Comparison of ENCODE assay signal across 18 mouse cellular contexts in genomic region chr9:78319499-78319898, GRCm38 (mm10). TPM values are rescaled to one million over a fixed set of nuclear protein-coding genes. Genes with fewer than 3 reads are reported as not detected.
DNase-seq lines count a peak whose midpoint lies in the region; ATAC-seq and TF ChIP-seq lines count a peak whose summit lies in the region.
"Had no signal": no experiment of that assay in that cellular context is flagged by ENCODE, and none has a peak within 500 bp of the region (broad histone marks: within the 10 kb centered on the region; RNA-seq: fewer than 3 reads in every experiment).

No protein-coding gene starts in this region.

- no peak for ATAC-seq in CD4-positive, CD25-positive, alpha-beta regulatory T cell, adult 4 months
- ATAC-seq in intestine, postnatal 0 days: no peak
- no peak for ATAC-seq in intestine, embryonic 15.5 days
- ATAC-seq: midbrain, embryonic 15.5 days had no signal

- H3K4me2 ChIP-seq in intestine, postnatal 0 days (replicated peaks; ENCODE audit: low read depth): no peak overlapping the region
- no peak overlapping the region for H3K4me2 ChIP-seq in intestine, embryonic 15.5 days (replicated peaks)
- H3K4me2 ChIP-seq: midbrain, embryonic 15.5 days had no signal

- DNase-seq in CD4-positive, CD25-positive, alpha-beta regulatory T cell, adult 2 months (ENCODE audit: low read depth, low spot score): peak; percentile 20
- DNase-seq in 3134 (ENCODE audit: extremely low read depth, insufficient read length, low spot score): peak; percentile 17
- peak; percentile 16 for DNase-seq in brain, adult 2 months (ENCODE audit: low read depth, low spot score)
- DNase-seq in right cerebral cortex, postnatal 4 days: no peak
- DNase-seq in left cerebral cortex, adult 8-10 months (ENCODE audit: low spot score in 2 of 2): no peak
- DNase-seq: adrenal gland, adult 2 months; cerebellum, adult 9-10 months; spleen, adult 18-20 months had no signal

- H3K27ac ChIP-seq in intestine, postnatal 0 days (ENCODE audit: low read depth, low read length): no peak overlapping the region
- H3K27ac ChIP-seq in intestine, embryonic 15.5 days: no peak overlapping the region
- H3K27ac ChIP-seq: midbrain, embryonic 15.5 days had no signal

- whole genome bisulfite sequencing in intestine, postnatal 0 days: 33% methylated on average over 1 of the region's 1 CpGs
- whole genome bisulfite sequencing in intestine, embryonic 15.5 days: 46% methylated on average over 1 of the region's 1 CpGs

- H3K4me1 ChIP-seq in intestine, postnatal 0 days (replicated peaks; ENCODE audit: control insufficient read depth, insufficient read depth, low read length): no peaks in the 10 kb centered on the region
- no peaks in the 10 kb centered on the region for H3K4me1 ChIP-seq in intestine, embryonic 15.5 days (replicated peaks)
- H3K4me1 ChIP-seq: midbrain, embryonic 15.5 days had no signal

- H3K4me3 ChIP-seq in intestine, postnatal 0 days (ENCODE audit: low read depth, low read length): no peak overlapping the region
- H3K4me3 ChIP-seq in intestine, embryonic 15.5 days (replicated peaks): no peak overlapping the region
- H3K4me3 ChIP-seq: erythroblast, embryonic 14.5 days; midbrain, embryonic 15.5 days had no signal

- no peak overlapping the region for H3K9ac ChIP-seq in intestine, postnatal 0 days (ENCODE audit: low read depth, low read length)
- no peak overlapping the region for H3K9ac ChIP-seq in intestine, embryonic 15.5 days
- H3K9ac ChIP-seq: midbrain, embryonic 15.5 days had no signal

- H3K27me3 ChIP-seq in intestine, postnatal 0 days (replicated peaks; ENCODE audit: control insufficient read depth, insufficient read depth, low read length): no peaks in the 10 kb centered on the region
- H3K27me3 ChIP-seq in intestine, embryonic 15.5 days (replicated peaks): no peaks in the 10 kb centered on the region
- H3K27me3 ChIP-seq: midbrain, embryonic 15.5 days had no signal

- no peaks in the 10 kb centered on the region for H3K9me3 ChIP-seq in intestine, postnatal 0 days (ENCODE audit: control insufficient read depth)
- no peaks in the 10 kb centered on the region for H3K9me3 ChIP-seq in intestine, embryonic 15.5 days
- H3K9me3 ChIP-seq: midbrain, embryonic 15.5 days had no signal

- peak; percentile 80 for TF ChIP-seq CTCF in intestine, postnatal 0 days (IDR thresholded peaks at IDR 0.05; ENCODE audit: low read depth)

- H3K36me3 ChIP-seq in intestine, postnatal 0 days (ENCODE audit: control insufficient read depth, insufficient read depth): no peaks in the 10 kb centered on the region
- H3K36me3 ChIP-seq in intestine, embryonic 15.5 days: no peaks in the 10 kb centered on the region
- H3K36me3 ChIP-seq: midbrain, embryonic 15.5 days had no signal

RNA-seq across cellular contexts. Expression of gene Omt2a, which starts 4.9 kb away (rescaled TPM):
- not detected for polyA plus RNA-seq in CD4-positive, CD25-positive, alpha-beta regulatory T cell, adult 4 months (2017; shearing (Covaris generic))
- polyA plus RNA-seq in intestine, postnatal 0 days (2015; fragmentation: Nextera tagmentation; extraction: Ambion mirVana): not detected in 2 replicates
- polyA plus RNA-seq in intestine, embryonic 15.5 days (2015; fragmentation: Nextera tagmentation; extraction: Ambion mirVana): not detected in 2 replicates
- not detected for total RNA-seq in left cerebral cortex, adult 8-10 months (2022)
- total RNA-seq: adrenal gland, adult 2 months; gastrocnemius, adult 18-20 months had no signal
- polyA plus RNA-seq: adrenal gland, adult 2 months; erythroblast, embryonic 14.5 days; heart, embryonic 16.5 days; kidney, embryonic 14.5 days; lung, embryonic 16.5 days; midbrain, embryonic 15.5 days; thymus, postnatal 0 days had no signal

RNA-seq across cellular contexts. Expression of gene Omt2b, which starts 7.9 kb away (rescaled TPM):
- not detected for polyA plus RNA-seq in CD4-positive, CD25-positive, alpha-beta regulatory T cell, adult 4 months (2017; shearing (Covaris generic))
- not detected in 2 replicates for polyA plus RNA-seq in intestine, postnatal 0 days (2015; fragmentation: Nextera tagmentation; extraction: Ambion mirVana)
- polyA plus RNA-seq in intestine, embryonic 15.5 days (2015; fragmentation: Nextera tagmentation; extraction: Ambion mirVana): not detected in 2 replicates
- not detected for total RNA-seq in left cerebral cortex, adult 8-10 months (2022)
- total RNA-seq: adrenal gland, adult 2 months; gastrocnemius, adult 18-20 months had no signal
- polyA plus RNA-seq: adrenal gland, adult 2 months; erythroblast, embryonic 14.5 days; heart, embryonic 16.5 days; kidney, embryonic 14.5 days; lung, embryonic 16.5 days; midbrain, embryonic 15.5 days had no signal

RNA-seq across cellular contexts. Expression of gene Gm10639, which starts 29.8 kb away (rescaled TPM):
- not detected for polyA plus RNA-seq in CD4-positive, CD25-positive, alpha-beta regulatory T cell, adult 4 months (2017; shearing (Covaris generic))
- polyA plus RNA-seq in intestine, postnatal 0 days (2015; fragmentation: Nextera tagmentation; extraction: Ambion mirVana): 0.69 and 0.70 TPM in 2 replicates
- polyA plus RNA-seq in intestine, embryonic 15.5 days (2015; fragmentation: Nextera tagmentation; extraction: Ambion mirVana): 0.93 and 1.2 TPM in 2 replicates
- total RNA-seq in left cerebral cortex, adult 8-10 months (2022): not detected
- total RNA-seq: adrenal gland, adult 2 months; gastrocnemius, adult 18-20 months had no signal
- polyA plus RNA-seq: adrenal gland, adult 2 months; erythroblast, embryonic 14.5 days; heart, embryonic 16.5 days; lung, embryonic 16.5 days; midbrain, embryonic 15.5 days; thymus, postnatal 0 days had no signal

RNA-seq across cellular contexts. Expression of gene Gsta2, which starts 36.1 kb away (rescaled TPM):
- not detected for polyA plus RNA-seq in CD4-positive, CD25-positive, alpha-beta regulatory T cell, adult 4 months (2017; shearing (Covaris generic))
- polyA plus RNA-seq in intestine, postnatal 0 days (2015; fragmentation: Nextera tagmentation; extraction: Ambion mirVana): 94.5 and 130 TPM in 2 replicates
- polyA plus RNA-seq in intestine, embryonic 15.5 days (2015; fragmentation: Nextera tagmentation; extraction: Ambion mirVana): 35.3 and 36.5 TPM in 2 replicates
- total RNA-seq in left cerebral cortex, adult 8-10 months (2022): not detected
- polyA plus RNA-seq: adrenal gland, adult 2 months; erythroblast, embryonic 14.5 days; midbrain, embryonic 15.5 days had no signal

RNA-seq across cellular contexts. Expression of gene Dppa5a, which starts 48.5 kb away (rescaled TPM):
- not detected for polyA plus RNA-seq in CD4-positive, CD25-positive, alpha-beta regulatory T cell, adult 4 months (2017; shearing (Covaris generic))
- polyA plus RNA-seq in intestine, postnatal 0 days (2015; fragmentation: Nextera tagmentation; extraction: Ambion mirVana): not detected in 2 replicates
- polyA plus RNA-seq in intestine, embryonic 15.5 days (2015; fragmentation: Nextera tagmentation; extraction: Ambion mirVana): 0.39 TPM in 1 of 2 replicates, not detected in the other
- total RNA-seq in left cerebral cortex, adult 8-10 months (2022): under 1 TPM in 1 of 4 experiments, not detected in 3; 0.65 TPM
- total RNA-seq: adrenal gland, adult 2 months; gastrocnemius, adult 18-20 months had no signal
- polyA plus RNA-seq: adrenal gland, adult 2 months; erythroblast, embryonic 14.5 days; heart, embryonic 16.5 days; kidney, embryonic 14.5 days had no signal

Comparison
In these comparisons a context has a peak if more than half of its experiments do, and no peak if none do; other contexts are left out.
1. DNase-seq: peak in CD4-positive, CD25-positive, alpha-beta regulatory T cell, adult 2 months (single experiment), 3134 (single experiment) and brain, adult 2 months (single experiment); none in right cerebral cortex, postnatal 4 days (single experiment) and left cerebral cortex, adult 8-10 months (0 of 2).